Mouse (Mus musculus) thymus, adult 18-20 months (tissue): Measurements from ENCODE around the gene Snx14.
"Not testable (repeated sequence)": the region's sequence is repeated elsewhere in the genome, so short reads cannot be mapped to it uniquely, and the experiment has no call there.

Experiments used
- DNase-seq, 2 experiments: peaks; one replicate each; pipeline ENCODE4 v3.0.0; 2022; ENCODE audit warnings: mixed read lengths in 2 of 2

Gene Snx14

GRCm38 (mm10) chr9:88438555-88439237 lies at the start of gene Snx14:
Gene Snx14 (minus strand): TSS chr9:88438958.
- peak; percentile 89 to 90 for DNase-seq

GRCm38 (mm10) chr9:88484531-88484930 lies 45.8 kb upstream of the Snx14 start:
- DNase-seq, result no peak

GRCm38 (mm10) chr9:88482829-88483396 lies 44.2 kb upstream of the Snx14 start:
- DNase-seq, result peak; percentile 80 to 84

GRCm38 (mm10) chr9:88482230-88482828 lies 43.6 kb upstream of the Snx14 start, which contains the start of gene Syncrip:
Gene Syncrip (minus strand): TSS chr9:88482574.
- DNase-seq, result peak; percentile 88 to 89

- peak; percentile 36 to 50 for DNase-seq
These were observed 43.0 kb upstream of the Snx14 start for GRCm38 (mm10) chr9:88481791-88482160.

- DNase-seq, result peak; percentile 57 to 59
These were observed 42.5 kb upstream of the Snx14 start for GRCm38 (mm10) chr9:88481061-88481790.

- no peak for DNase-seq
These were observed 41.4 kb upstream of the Snx14 start for GRCm38 (mm10) chr9:88480120-88480519.

GRCm38 (mm10) chr9:88476138-88476537 lies 37.4 kb upstream of the Snx14 start:
- DNase-seq, result no peak

- not testable (repeated sequence) for DNase-seq
These were observed 22.3 kb upstream of the Snx14 start for GRCm38 (mm10) chr9:88461017-88461416.

- DNase-seq, result no peak
These were observed 1.2 kb upstream of the Snx14 start for GRCm38 (mm10) chr9:88439991-88440390.

- no peak for DNase-seq
These were observed 461 bp upstream of the Snx14 start for GRCm38 (mm10) chr9:88439238-88439600.

GRCm38 (mm10) chr9:88438237-88438554 lies 562 bp downstream of the Snx14 start:
- no peak for DNase-seq

GRCm38 (mm10) chr9:88437342-88438236 lies 1.2 kb downstream of the Snx14 start:
- no peak for DNase-seq

GRCm38 (mm10) chr9:88424356-88424755 lies 14.4 kb downstream of the Snx14 start:
- DNase-seq, result no peak

- no peak for DNase-seq
These were observed 16.3 kb downstream of the Snx14 start for GRCm38 (mm10) chr9:88422428-88422827.

GRCm38 (mm10) chr9:88416752-88417151 lies 22.0 kb downstream of the Snx14 start:
- no peak for DNase-seq

- no peak for DNase-seq
These were observed 28.8 kb downstream of the Snx14 start for GRCm38 (mm10) chr9:88409978-88410377.

- DNase-seq, result no peak
These were observed 34.2 kb downstream of the Snx14 start for GRCm38 (mm10) chr9:88404515-88404914.

- DNase-seq, result peak in 1 of 2 experiments; percentile 10
These were observed 34.7 kb downstream of the Snx14 start for GRCm38 (mm10) chr9:88404088-88404487.

- DNase-seq, result no peak
These were observed 40.3 kb downstream of the Snx14 start for GRCm38 (mm10) chr9:88398461-88398860.

GRCm38 (mm10) chr9:88394852-88395251 lies 43.9 kb downstream of the Snx14 start:
- DNase-seq, result no peak

- DNase-seq, result no peak
These were observed 49.9 kb downstream of the Snx14 start for GRCm38 (mm10) chr9:88388826-88389225.

- no peak for DNase-seq
These were observed 58.2 kb downstream of the Snx14 start for GRCm38 (mm10) chr9:88380542-88380941.
